Mouse (Mus musculus): ENCODE measurements around the gene Wdr18. TPM values are rescaled to one million over a fixed set of nuclear protein-coding genes. Genes with fewer than 3 reads are reported as not detected.

The Wdr18 gene
- total and polyA plus RNA-seq, 2 experiments: 24.8 to 63.3 TPM

GRCm38 (mm10) chr10:79986963-79987362, 27.0 kb downstream of the Wdr18 start:
- Histone ChIP-seq H3K27me3 (ENCODE audit: control insufficient read depth, insufficient read depth, low read length) (0 out of 2 replicates have a peak, but pooled peaks cover 2% of the 10 kb centered on the region), H3K79me2 (ENCODE audit: control insufficient read depth, insufficient read depth, low read length) (peaks cover 13% of the 10 kb centered on the region; the same call in 1 of the 2 replicates), H3K36me3 (ENCODE audit: control insufficient read depth, insufficient read depth, low read length) (no peaks in the 10 kb centered on the region), H3K4me1 (ENCODE audit: control insufficient read depth, insufficient read depth, low read length) (peaks cover 21% of the 10 kb centered on the region), H3K4me3 (ENCODE audit: insufficient read depth, low read depth, low read length) (no peak overlapping the region), H3K27ac (replicated peaks; ENCODE audit: insufficient read depth, low read depth, low read length) (peak overlapping the region; percentile 4; the same call in 1 of the 2 replicates), H3K9ac (ENCODE audit: low read depth, low read length) (no peak overlapping the region)
- TF ChIP-seq POLR2A (IDR thresholded peaks at IDR 0.05; ENCODE audit: extremely low read depth, insufficient read depth, low read length) (no peak), CTCF (IDR thresholded peaks at IDR 0.05; ENCODE audit: low read depth, low read length) (peak; percentile 86)
- peak; percentile 47 for DNase-seq (ENCODE audit: extremely low read depth, low read depth, low spot score)
- 2% methylated on average over 11 of the region's 11 CpGs for WGBS

GRCm38 (mm10) chr10:79987771-79988505, 28.0 kb downstream of the Wdr18 start:
- Histone ChIP-seq H3K9ac (ENCODE audit: low read depth, low read length) (peak overlapping the region; percentile 47), H3K36me3 (ENCODE audit: control insufficient read depth, insufficient read depth, low read length) (no peaks in the 10 kb centered on the region), H3K79me2 (ENCODE audit: control insufficient read depth, insufficient read depth, low read length) (peaks cover 6% of the 10 kb centered on the region; the same call in 1 of the 2 replicates), H3K4me1 (ENCODE audit: control insufficient read depth, insufficient read depth, low read length) (peaks cover 14% of the 10 kb centered on the region), H3K4me3 (ENCODE audit: insufficient read depth, low read depth, low read length) (peak overlapping the region; percentile 62), H3K27ac (replicated peaks; ENCODE audit: insufficient read depth, low read depth, low read length) (peak overlapping the region; percentile 47), H3K27me3 (ENCODE audit: control insufficient read depth, insufficient read depth, low read length) (0 out of 2 replicates have a peak, but pooled peaks cover 2% of the 10 kb centered on the region)
- no peak for DNase-seq (ENCODE audit: extremely low read depth, low read depth, low spot score)
- WGBS: 22% methylated on average over 27 of the region's 27 CpGs
- TF ChIP-seq CTCF (IDR thresholded peaks at IDR 0.05; ENCODE audit: low read depth, low read length) (no peak), POLR2A (IDR thresholded peaks at IDR 0.05; ENCODE audit: extremely low read depth, insufficient read depth, low read length) (no peak)

GRCm38 (mm10) chr10:79988506-79989271, 28.7 kb downstream of the Wdr18 start, which contains the start of gene Cnn2:
Gene Cnn2, plus strand, starts transcription at chr10:79988584.
- peak within 1 kb of the TSS; percentile 62 for H3K4me3 ChIP-seq (ENCODE audit: insufficient read depth, low read depth, low read length)
- H3K36me3 ChIP-seq (ENCODE audit: control insufficient read depth, insufficient read depth, low read length): no peaks in the 10 kb centered on the region
- H3K79me2 ChIP-seq (ENCODE audit: control insufficient read depth, insufficient read depth, low read length): no peaks in the 10 kb centered on the region; the same call in 1 of the 2 replicates
- H3K9ac ChIP-seq (ENCODE audit: low read depth, low read length): peak within 1 kb of the TSS; percentile 47
- peak within 1 kb of the TSS; percentile 47 for H3K27ac ChIP-seq (replicated peaks; ENCODE audit: insufficient read depth, low read depth, low read length)
- 3% methylated on average over 59 of the region's 59 CpGs for whole genome bisulfite sequencing
- TF ChIP-seq POLR2A (IDR thresholded peaks at IDR 0.05; ENCODE audit: extremely low read depth, insufficient read depth, low read length) (no peak), CTCF (IDR thresholded peaks at IDR 0.05; ENCODE audit: low read depth, low read length) (no peak)
- no peak for DNase-seq (ENCODE audit: extremely low read depth, low read depth, low spot score)
- H3K4me1 ChIP-seq (ENCODE audit: control insufficient read depth, insufficient read depth, low read length): peaks cover 12% of the 10 kb centered on the region
- 0 out of 2 replicates have a peak, but pooled peaks cover 2% of the 10 kb centered on the region for H3K27me3 ChIP-seq (ENCODE audit: control insufficient read depth, insufficient read depth, low read length)

- H3K4me1 ChIP-seq (ENCODE audit: control insufficient read depth, insufficient read depth, low read length): peaks cover 12% of the 10 kb centered on the region
- peak overlapping the region; percentile 10 for H3K9ac ChIP-seq (ENCODE audit: low read depth, low read length)
- H3K4me3 ChIP-seq (ENCODE audit: insufficient read depth, low read depth, low read length): peak overlapping the region; percentile 62
- DNase-seq (ENCODE audit: extremely low read depth, low read depth, low spot score): no peak
- TF ChIP-seq CTCF (IDR thresholded peaks at IDR 0.05; ENCODE audit: low read depth, low read length): no peak
- no peak for TF ChIP-seq POLR2A (IDR thresholded peaks at IDR 0.05; ENCODE audit: extremely low read depth, insufficient read depth, low read length)
- H3K27me3 ChIP-seq (ENCODE audit: control insufficient read depth, insufficient read depth, low read length): 0 out of 2 replicates have a peak, but pooled peaks cover 2% of the 10 kb centered on the region
- H3K79me2 ChIP-seq (ENCODE audit: control insufficient read depth, insufficient read depth, low read length): no peaks in the 10 kb centered on the region
- H3K27ac ChIP-seq (replicated peaks; ENCODE audit: insufficient read depth, low read depth, low read length): no peak overlapping the region; the same call in 1 of the 2 replicates
- no peaks in the 10 kb centered on the region for H3K36me3 ChIP-seq (ENCODE audit: control insufficient read depth, insufficient read depth, low read length)
- 45% methylated on average over 8 of the region's 8 CpGs for WGBS
Observed at GRCm38 (mm10) chr10:79989272-79989786, 29.4 kb downstream of the Wdr18 start.

- no peaks in the 10 kb centered on the region for H3K36me3 ChIP-seq (ENCODE audit: control insufficient read depth, insufficient read depth, low read length)
- 34% methylated on average over 15 of the region's 15 CpGs for WGBS
- H3K9ac ChIP-seq (ENCODE audit: low read depth, low read length): peak overlapping the region; percentile 25
- H3K4me1 ChIP-seq (ENCODE audit: control insufficient read depth, insufficient read depth, low read length): peaks cover 12% of the 10 kb centered on the region
- H3K4me3 ChIP-seq (ENCODE audit: insufficient read depth, low read depth, low read length): peak overlapping the region; percentile 62; the same call in 1 of the 2 replicates
- H3K27ac ChIP-seq (replicated peaks; ENCODE audit: insufficient read depth, low read depth, low read length): no peak overlapping the region
- no peak for DNase-seq (ENCODE audit: extremely low read depth, low read depth, low spot score)
- no peak for TF ChIP-seq CTCF (IDR thresholded peaks at IDR 0.05; ENCODE audit: low read depth, low read length)
- TF ChIP-seq POLR2A (IDR thresholded peaks at IDR 0.05; ENCODE audit: extremely low read depth, insufficient read depth, low read length): no peak
- H3K27me3 ChIP-seq (ENCODE audit: control insufficient read depth, insufficient read depth, low read length): 0 out of 2 replicates have a peak, but pooled peaks cover 2% of the 10 kb centered on the region
- H3K79me2 ChIP-seq (ENCODE audit: control insufficient read depth, insufficient read depth, low read length): no peaks in the 10 kb centered on the region
Observed at GRCm38 (mm10) chr10:79989870-79990269, 29.9 kb downstream of the Wdr18 start.
